Mouse (Mus musculus) testis, adult 2 months (tissue): ENCODE results near the gene Megf8. TPM values are rescaled to one million over a fixed set of nuclear protein-coding genes. Genes with fewer than 3 reads are reported as not detected.

Experiments
- H3K27ac ChIP-seq: fragments of 200-500 bp; 2 replicates; pipeline ENCODE4 v1.5.1; 2012; ENCODE audit warnings: low read depth, low read length; ENCODE audit not compliant: control insufficient read depth, insufficient read depth
- H3K27me3 ChIP-seq: fragments of 200-500 bp; 2 replicates; pipeline ENCODE4 v1.6.1; 2012; ENCODE audit warnings: mild to moderate bottlenecking, low read length, moderate library complexity; ENCODE audit not compliant: control insufficient read depth, insufficient read depth
- H3K36me3 ChIP-seq: fragments of 200-500 bp; 2 replicates; pipeline ENCODE4 v1.6.1; 2012; ENCODE audit warnings: mild to moderate bottlenecking, low read length; ENCODE audit not compliant: control insufficient read depth, insufficient read depth
- H3K4me1 ChIP-seq: fragments of 200-500 bp; 2 replicates; pipeline ENCODE4 v1.6.1; 2012; ENCODE audit warnings: low read length; ENCODE audit not compliant: control insufficient read depth, insufficient read depth
- H3K4me3 ChIP-seq: fragments of 200-500 bp; 2 replicates; pipeline ENCODE4 v1.5.1; 2012; ENCODE audit warnings: low read depth, mild to moderate bottlenecking, low read length, moderate library complexity, mixed read lengths; ENCODE audit not compliant: control insufficient read depth
- CTCF ChIP-seq: fragments of 200-500 bp; IDR thresholded peaks from 2 replicates; pipeline ENCODE4 v1.5.1; 2012; ENCODE audit warnings: low read depth, mild to moderate bottlenecking, inconsistent platforms, low read length, moderate library complexity; ENCODE audit not compliant: control insufficient read depth, insufficient read depth, insufficient replicate concordance
- POLR2A ChIP-seq: fragments of 200-500 bp; IDR thresholded peaks from 2 replicates; pipeline ENCODE4 v1.6.1; 2012; ENCODE audit warnings: low read depth, mild to moderate bottlenecking, inconsistent platforms, low read length, moderate library complexity; ENCODE audit not compliant: control insufficient read depth
- polyA plus RNA-seq: library from polyadenylated mRNA; depleted of rRNA; stranded (reverse); fragments of >200 nt; gene quantifications from 2 replicates; pipeline ENCODE4 v1.2.3, GENCODE M21; 2012

Gene Megf8
- polyA plus RNA-seq, 1 experiment = 17.0 TPM

DNA sequence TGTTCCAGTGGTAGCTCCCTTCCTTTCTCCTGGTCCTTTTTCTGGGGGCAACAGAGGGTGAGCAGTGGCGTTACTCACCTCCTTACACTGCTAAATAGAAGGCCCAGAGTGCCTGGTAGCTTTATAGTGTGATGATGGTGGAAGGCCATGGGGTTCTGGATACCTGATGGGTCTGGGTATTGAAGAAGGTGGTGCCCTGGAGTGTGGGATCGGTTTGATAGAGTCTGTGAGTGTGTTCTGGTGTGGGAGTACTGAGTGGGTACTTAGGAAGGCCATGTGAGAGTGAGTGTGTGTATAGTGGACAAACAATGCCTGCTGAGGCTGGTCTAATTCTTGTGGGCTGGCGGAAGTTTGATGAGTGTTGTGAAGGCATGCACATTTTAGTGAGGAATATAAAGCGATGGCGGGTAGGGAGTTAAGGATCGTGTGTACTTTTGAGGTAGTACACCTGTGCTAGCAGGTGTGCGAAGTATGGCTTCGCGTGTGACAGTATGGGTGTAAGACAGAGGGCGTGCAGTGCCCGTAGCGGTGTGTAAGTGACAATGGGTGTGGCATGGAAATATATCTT is 35.7 kb upstream of the Megf8 start:
- peaks cover 47% of the 10 kb centered on the region for H3K4me1 ChIP-seq
- H3K36me3 ChIP-seq = peaks cover 2% of the 10 kb centered on the region; the same call in 1 of the 2 replicates
- peak overlapping the region; percentile 64 for H3K4me3 ChIP-seq
- H3K27me3 ChIP-seq = no peaks in the 10 kb centered on the region
- no peak for TF ChIP-seq POLR2A
- no peak for TF ChIP-seq CTCF
- H3K27ac ChIP-seq = peak overlapping the region; percentile 82

DNA sequence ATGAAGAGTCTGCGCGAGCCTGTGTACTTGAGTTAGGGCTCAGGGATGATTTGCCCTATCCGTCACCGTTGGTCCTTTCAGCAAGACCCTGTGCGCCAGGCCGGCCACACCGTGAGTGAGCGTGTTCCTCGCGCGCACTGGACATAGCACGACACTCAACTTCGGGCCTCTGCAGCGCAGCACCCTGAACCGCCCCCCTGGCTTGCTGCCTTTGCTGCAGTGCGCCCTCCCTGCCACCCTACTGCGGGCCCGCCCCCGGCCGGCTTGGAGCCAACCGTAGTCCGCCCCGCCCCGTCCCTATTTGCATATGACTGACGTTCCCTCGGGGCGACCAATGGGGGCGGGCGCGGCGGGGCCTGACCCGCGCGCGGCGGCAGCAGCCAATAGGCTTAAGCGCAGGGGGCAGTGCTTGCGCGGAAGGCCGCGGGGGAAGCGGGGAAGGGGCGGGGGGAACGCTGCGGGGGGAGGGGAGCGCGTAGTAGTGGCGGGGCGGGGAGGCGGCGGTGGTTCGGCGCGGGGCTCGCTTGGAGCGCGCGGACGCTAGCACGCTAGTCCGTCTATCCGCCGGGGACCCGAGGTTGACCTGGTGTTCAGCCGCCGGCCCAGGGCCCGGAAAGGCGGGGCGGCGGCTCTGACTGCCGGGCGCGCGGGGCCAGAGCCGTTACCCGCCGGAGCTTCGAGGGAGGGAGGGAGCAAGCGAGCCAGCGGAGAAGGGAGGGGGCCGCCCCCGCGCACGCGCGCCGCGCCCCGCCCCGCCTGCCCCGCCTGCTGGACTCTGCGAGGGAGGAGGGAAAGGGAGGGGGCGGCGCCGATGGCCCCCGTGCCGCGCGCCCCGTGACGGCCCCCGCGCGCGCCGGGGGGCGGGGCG is 35.0 kb upstream of the Megf8 start:
- Histone ChIP-seq H3K4me1 (peaks cover 47% of the 10 kb centered on the region), H3K27me3 (no peaks in the 10 kb centered on the region), H3K4me3 (peak overlapping the region; percentile 95), H3K36me3 (peaks cover 2% of the 10 kb centered on the region), H3K27ac (peak overlapping the region; percentile 93)
- TF ChIP-seq POLR2A (peak; percentile 64), CTCF (no peak)

DNA sequence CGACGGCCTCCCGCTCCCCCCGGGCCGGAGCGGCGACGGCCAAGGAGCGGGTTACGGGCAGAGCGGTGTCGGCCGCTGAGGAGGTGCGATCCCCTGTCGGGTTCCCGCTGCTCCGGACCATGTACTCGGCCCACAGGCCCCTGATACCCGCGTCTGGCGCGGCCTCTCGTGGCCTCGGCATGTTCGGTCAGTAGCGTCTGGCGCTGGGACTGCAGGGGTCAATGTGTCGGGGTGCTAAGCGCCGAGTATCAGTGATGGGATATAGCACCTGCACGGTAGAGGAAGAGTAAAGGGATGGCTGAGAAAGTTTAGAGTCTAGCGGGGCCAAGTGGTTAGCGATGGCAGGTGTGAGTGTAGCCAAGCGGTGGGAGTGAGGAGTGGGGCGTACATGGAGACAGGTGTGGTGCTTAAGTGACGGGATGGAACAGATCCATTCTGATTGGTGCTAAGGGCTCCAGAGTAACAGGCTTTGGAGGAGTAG is 34.2 kb upstream of the Megf8 start:
- peaks cover 47% of the 10 kb centered on the region for H3K4me1 ChIP-seq
- peak overlapping the region; percentile 95 for H3K4me3 ChIP-seq
- H3K27ac ChIP-seq = peak overlapping the region; percentile 93
- no peaks in the 10 kb centered on the region for H3K27me3 ChIP-seq
- peaks cover 5% of the 10 kb centered on the region for H3K36me3 ChIP-seq
- TF ChIP-seq CTCF = no peak
- TF ChIP-seq POLR2A = no peak

GRCm38 (mm10) chr7:25283637-25284036 is 33.3 kb upstream of the Megf8 start:
- peaks cover 43% of the 10 kb centered on the region for H3K4me1 ChIP-seq
- no peaks in the 10 kb centered on the region for H3K27me3 ChIP-seq
- no peak overlapping the region for H3K27ac ChIP-seq
- TF ChIP-seq POLR2A = no peak
- no peak for TF ChIP-seq CTCF
- H3K36me3 ChIP-seq = peaks cover 5% of the 10 kb centered on the region
- peak overlapping the region; percentile 95 for H3K4me3 ChIP-seq

GRCm38 (mm10) chr7:25284171-25284570 is 32.8 kb upstream of the Megf8 start:
- H3K4me1 ChIP-seq = peaks cover 39% of the 10 kb centered on the region
- H3K4me3 ChIP-seq = no peak overlapping the region
- H3K36me3 ChIP-seq = peaks cover 5% of the 10 kb centered on the region
- no peak overlapping the region for H3K27ac ChIP-seq
- TF ChIP-seq CTCF (no peak), POLR2A (no peak)
- no peaks in the 10 kb centered on the region for H3K27me3 ChIP-seq

DNA sequence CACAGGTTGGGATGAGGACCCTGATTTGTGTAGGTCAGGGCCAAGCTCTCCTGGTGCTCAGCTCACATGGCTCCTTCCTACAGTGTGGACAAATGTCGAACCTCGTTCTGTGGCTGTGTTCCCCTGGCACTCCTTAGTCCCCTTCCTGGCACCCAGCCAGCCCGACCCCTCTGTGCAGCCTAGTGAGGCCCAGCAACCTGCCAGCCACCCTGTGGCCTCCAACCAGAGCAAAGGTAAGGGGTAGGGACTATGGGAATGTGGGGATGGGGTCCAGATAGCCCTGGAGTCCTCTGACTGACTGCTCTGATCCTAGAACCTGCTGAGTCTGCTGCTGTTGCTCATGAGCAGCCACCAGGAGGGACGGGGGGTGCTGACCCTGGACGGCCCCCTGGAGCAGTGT is 32.2 kb upstream of the Megf8 start:
- Histone ChIP-seq H3K27me3 (no peaks in the 10 kb centered on the region), H3K36me3 (peaks cover 5% of the 10 kb centered on the region), H3K4me3 (no peak overlapping the region), H3K4me1 (peaks cover 33% of the 10 kb centered on the region), H3K27ac (no peak overlapping the region)
- TF ChIP-seq POLR2A (no peak), CTCF (no peak)

DNA sequence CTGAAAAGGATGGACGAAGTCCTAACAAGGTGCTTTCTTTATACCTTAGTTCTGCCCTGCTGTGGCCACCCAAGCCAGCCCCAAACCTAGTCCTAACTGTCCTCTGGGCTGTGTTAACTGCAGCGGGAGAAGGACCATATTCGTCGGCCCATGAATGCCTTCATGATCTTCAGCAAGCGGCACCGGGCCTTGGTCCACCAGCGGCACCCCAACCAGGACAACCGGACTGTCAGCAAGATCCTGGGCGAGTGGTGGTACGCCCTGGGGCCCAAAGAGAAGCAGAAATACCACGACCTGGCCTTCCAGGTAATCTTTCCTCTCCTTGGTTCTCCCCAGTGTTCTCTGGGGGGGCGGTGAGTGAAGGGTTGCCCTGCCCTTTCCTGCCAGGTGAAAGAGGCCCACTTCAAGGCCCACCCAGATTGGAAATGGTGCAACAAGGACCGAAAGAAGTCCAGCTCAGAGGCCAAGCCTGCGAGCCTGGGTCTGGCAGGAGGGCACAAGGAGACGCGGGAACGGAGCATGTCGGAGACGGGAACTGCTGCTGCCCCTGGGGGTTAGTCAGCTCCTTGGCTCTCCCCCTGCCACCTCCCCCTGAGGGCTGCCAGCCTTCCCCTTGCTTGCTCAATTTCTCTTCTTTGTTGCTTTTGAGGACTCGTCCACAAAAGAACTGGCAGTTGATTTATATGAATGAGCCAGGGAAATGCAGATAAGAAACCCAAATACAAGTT is 31.3 kb upstream of the Megf8 start:
- peaks cover 24% of the 10 kb centered on the region for H3K4me1 ChIP-seq
- H3K27me3 ChIP-seq = no peaks in the 10 kb centered on the region
- H3K4me3 ChIP-seq = no peak overlapping the region
- no peak overlapping the region for H3K27ac ChIP-seq
- TF ChIP-seq POLR2A (no peak), CTCF (no peak)
- peaks cover 5% of the 10 kb centered on the region for H3K36me3 ChIP-seq
